Mouse (Mus musculus) intestine, embryonic 14.5 days (tissue): ENCODE data around the gene Cenps. TPM values are rescaled to one million over a fixed set of nuclear protein-coding genes. Genes with fewer than 3 reads are reported as not detected.
"Not testable (repeated sequence)": the region's sequence is repeated elsewhere in the genome, so short reads cannot be mapped to it uniquely, and the experiment has no call there.

Source experiments
- ATAC-seq: fragments of 200-750 bp; cut with Nextera tagmentation; replicated peaks from 2 replicates; pipeline ENCODE4 v1.8.0; 2017; ENCODE audit warnings: low read depth, moderate number of reproducible peaks, moderate TSS enrichment, moderate library complexity; ENCODE audit not compliant: low FRiP score, low TSS enrichment
- DNase-seq: peaks from one replicate; pipeline ENCODE4 v3.0.0-alpha.2; 2018; ENCODE audit warnings: low spot score
- H3K27ac ChIP-seq: fragments of 300-500 bp; sonication (generic); 2 replicates; pipeline ENCODE4 v1.5.1; 2014; ENCODE audit warnings: low read depth, mild to moderate bottlenecking, control low read depth
- H3K27me3 ChIP-seq: fragments of 300-500 bp; sonication (generic); replicated peaks from 2 replicates; pipeline ENCODE4 v1.6.1; 2014; ENCODE audit warnings: low read length, control low read depth; ENCODE audit not compliant: control insufficient read depth, insufficient read depth
- H3K36me3 ChIP-seq: fragments of 300-500 bp; sonication (generic); 2 replicates; pipeline ENCODE4 v1.6.1; 2014; ENCODE audit warnings: low read length, control low read depth; ENCODE audit not compliant: control insufficient read depth, insufficient read depth
- H3K4me1 ChIP-seq: fragments of 300-500 bp; sonication (generic); replicated peaks from 2 replicates; pipeline ENCODE4 v1.6.1; 2014; ENCODE audit warnings: low read length, control low read depth, mixed read lengths; ENCODE audit not compliant: control insufficient read depth, insufficient read depth
- H3K4me2 ChIP-seq: fragments of 300-500 bp; sonication (generic); 2 replicates; pipeline ENCODE4 v1.6.1; 2014; ENCODE audit warnings: low read length
- H3K4me3 ChIP-seq: fragments of 300-500 bp; sonication (generic); 2 replicates; pipeline ENCODE4 v1.5.1; 2014; ENCODE audit warnings: low read depth, low read length, control low read depth, mixed read lengths
- H3K9ac ChIP-seq: fragments of 300-500 bp; sonication (generic); 2 replicates; pipeline ENCODE4 v1.6.1; 2014; ENCODE audit warnings: mild to moderate bottlenecking, low read length
- H3K9me3 ChIP-seq: fragments of 300-500 bp; sonication (generic); 2 replicates; pipeline ENCODE4 v1.6.1; 2016; ENCODE audit warnings: low read length, control low read depth; ENCODE audit not compliant: control insufficient read depth
- WGBS: fragments of 180-500 bp; shearing (Covaris S2); extraction: QIAGEN DNeasy Blood & Tissue Kit; methylation state at CpG from one replicate; pipeline ENCODE4 v1.1.7; 2014; 5-methylcytosine and 5-hydroxymethylcytosine counted together
- polyA plus RNA-seq: library from polyadenylated mRNA; unstranded; fragments of >200 nt; fragmentation: Nextera tagmentation; extraction: Ambion mirVana; gene quantifications from 2 replicates; pipeline ENCODE4 v1.2.1, GENCODE M21; 2014

Cenps gene
- polyA plus RNA-seq, 1 experiment from 2014 or later, result 33.8 TPM

GRCm38 (mm10) chr4:149172666-149173065, 35.2 kb upstream of the Cenps start:
- Histone ChIP-seq H3K4me3 (no peak overlapping the region), H3K36me3 (no peaks in the 10 kb centered on the region), H3K4me1 (no peaks in the 10 kb centered on the region; the same call in 1 of the 2 replicates), H3K9ac (no peak overlapping the region), H3K9me3 (no peaks in the 10 kb centered on the region), H3K27ac (peak overlapping the region; percentile 33; the same call in 1 of the 2 replicates), H3K27me3 (no peaks in the 10 kb centered on the region), H3K4me2 (no peak overlapping the region)
- DNase-seq (no peak), ATAC-seq (no peak)
- WGBS, result 66% methylated on average over 2 of the region's 2 CpGs

GRCm38 (mm10) chr4:149172083-149172482, 34.7 kb upstream of the Cenps start:
- Histone ChIP-seq H3K36me3 (no peaks in the 10 kb centered on the region), H3K27ac (no peak overlapping the region), H3K27me3 (no peaks in the 10 kb centered on the region), H3K9ac (no peak overlapping the region), H3K4me2 (no peak overlapping the region), H3K4me3 (no peak overlapping the region), H3K4me1 (no peaks in the 10 kb centered on the region; the same call in 1 of the 2 replicates), H3K9me3 (no peaks in the 10 kb centered on the region)
- no peak for ATAC-seq
- 88% methylated on average over 5 of the region's 5 CpGs for WGBS
- no peak for DNase-seq

- no peaks in the 10 kb centered on the region; the same call in 1 of the 2 replicates for H3K4me1 ChIP-seq
- H3K4me2 ChIP-seq, result no peak overlapping the region
- H3K36me3 ChIP-seq, result no peaks in the 10 kb centered on the region
- H3K4me3 ChIP-seq, result no peak overlapping the region
- DNase-seq (no peak), ATAC-seq (no peak)
- H3K27ac ChIP-seq, result peak overlapping the region; percentile 5; the same call in 1 of the 2 replicates
- no peaks in the 10 kb centered on the region for H3K9me3 ChIP-seq
- no peak overlapping the region for H3K9ac ChIP-seq
- H3K27me3 ChIP-seq, result no peaks in the 10 kb centered on the region
- WGBS, result 60% methylated on average over 5 of the region's 5 CpGs
Observed at GRCm38 (mm10) chr4:149171581-149171981, 34.2 kb upstream of the Cenps start.

GRCm38 (mm10) chr4:149170394-149170931, 33.0 kb upstream of the Cenps start:
- H3K9ac ChIP-seq, result no peak overlapping the region
- ATAC-seq, result 0 out of 2 replicates have a peak, but pooled peaks have one; percentile 17

GRCm38 (mm10) chr4:149169926-149170325, 32.5 kb upstream of the Cenps start:
- H3K4me2 ChIP-seq, ATAC-seq, H3K9ac ChIP-seq, H3K9me3 ChIP-seq, H3K4me1 ChIP-seq, H3K36me3 ChIP-seq, H3K4me3 ChIP-seq, DNase-seq, H3K27me3 ChIP-seq: not testable (repeated sequence)
- WGBS, result 82% methylated on average over 7 of the region's 8 CpGs
- H3K27ac ChIP-seq, result peak overlapping the region; percentile 70

More at GRCm38 (mm10) chr4:149170394-149170931, 33.0 kb upstream of the Cenps start:
- no peak overlapping the region for H3K4me2 ChIP-seq
- DNase-seq, result peak; percentile 74
- peak overlapping the region; percentile 70 for H3K27ac ChIP-seq
- no peaks in the 10 kb centered on the region for H3K9me3 ChIP-seq
- 55% methylated on average over 7 of the region's 7 CpGs for WGBS
- no peaks in the 10 kb centered on the region for H3K27me3 ChIP-seq
- peaks cover 5% of the 10 kb centered on the region; the same call in 1 of the 2 replicates for H3K4me1 ChIP-seq
- no peaks in the 10 kb centered on the region for H3K36me3 ChIP-seq
- no peak overlapping the region for H3K4me3 ChIP-seq

- no peak overlapping the region for H3K27ac ChIP-seq
Observed at GRCm38 (mm10) chr4:149168016-149168415, 30.6 kb upstream of the Cenps start.

GRCm38 (mm10) chr4:149166957-149167611, 29.7 kb upstream of the Cenps start:
- H3K36me3 ChIP-seq, result peaks cover 23% of the 10 kb centered on the region
- DNase-seq, result peak; percentile 74

More at GRCm38 (mm10) chr4:149168016-149168415, 30.6 kb upstream of the Cenps start:
- Histone ChIP-seq H3K4me1 (peaks cover 7% of the 10 kb centered on the region; the same call in 1 of the 2 replicates), H3K27me3 (no peaks in the 10 kb centered on the region), H3K9ac (no peak overlapping the region), H3K36me3 (peaks cover 16% of the 10 kb centered on the region), H3K4me2 (peak overlapping the region; percentile 93; the same call in 1 of the 2 replicates), H3K9me3 (no peaks in the 10 kb centered on the region), H3K4me3 (no peak overlapping the region)
- DNase-seq (no peak), ATAC-seq (no peak)
- 75% methylated on average over 2 of the region's 2 CpGs for WGBS

GRCm38 (mm10) chr4:149166215-149166946, 29.0 kb upstream of the Cenps start, which contains the start of gene Pgd:
TSS of gene Pgd (minus strand) at chr4:149166771.
- DNase-seq (peak; percentile 96), ATAC-seq (peak; percentile 98)
- under 1% methylated on average over 59 of the region's 59 CpGs for WGBS
- H3K27me3 ChIP-seq, result no peaks in the 10 kb centered on the region
- peaks cover 27% of the 10 kb centered on the region for H3K36me3 ChIP-seq
- peak within 1 kb of the TSS; percentile 92 for H3K9ac ChIP-seq
- H3K4me2 ChIP-seq, result peak within 1 kb of the TSS; percentile 93
- peak within 1 kb of the TSS; percentile 78 for H3K27ac ChIP-seq
- peaks cover 7% of the 10 kb centered on the region; the same call in 1 of the 2 replicates for H3K4me1 ChIP-seq
- H3K9me3 ChIP-seq, result no peaks in the 10 kb centered on the region
- H3K4me3 ChIP-seq, result peak within 1 kb of the TSS; percentile 88

More at GRCm38 (mm10) chr4:149166957-149167611, 29.7 kb upstream of the Cenps start:
- Histone ChIP-seq H3K4me3 (peak overlapping the region; percentile 88), H3K27ac (peak overlapping the region; percentile 78), H3K4me1 (peaks cover 7% of the 10 kb centered on the region; the same call in 1 of the 2 replicates), H3K9me3 (no peaks in the 10 kb centered on the region), H3K9ac (peak overlapping the region; percentile 59), H3K27me3 (no peaks in the 10 kb centered on the region), H3K4me2 (peak overlapping the region; percentile 93)
- ATAC-seq, result peak; percentile 29
- WGBS, result under 1% methylated on average over 27 of the region's 27 CpGs
